12 mouse cellular contexts compared by ENCODE assay signal in genomic region chr13:56087936-56088335, GRCm38 (mm10). TPM values are rescaled to one million over a fixed set of nuclear protein-coding genes. Genes with fewer than 3 reads are reported as not detected.
DNase-seq lines count a peak whose midpoint lies in the region; ATAC-seq and TF ChIP-seq lines count a peak whose summit lies in the region.
"Had no signal": no experiment of that assay in that cellular context is flagged by ENCODE, and none has a peak within 500 bp of the region (broad histone marks: within the 10 kb centered on the region; RNA-seq: fewer than 3 reads in every experiment).

No protein-coding gene starts in this region.

- no peak overlapping the region for H3K4me3 ChIP-seq in neural tube, embryonic 13.5 days
- no peak overlapping the region for H3K4me3 ChIP-seq in olfactory bulb, adult 2 months (ENCODE audit: insufficient read depth, low read depth, low read length)
- H3K4me3 ChIP-seq: embryonic facial prominence, embryonic 15.5 days; forebrain, embryonic 13.5 days had no signal

- H3K4me1 ChIP-seq in neural tube, embryonic 13.5 days (replicated peaks) = peaks cover 32% of the 10 kb centered on the region
- peaks cover 61% of the 10 kb centered on the region for H3K4me1 ChIP-seq in olfactory bulb, adult 2 months (ENCODE audit: control insufficient read depth, insufficient read depth, low read length)

- intact Hi-C loops in gastrocnemius, postnatal 14 days (cut with DNase I; ENCODE audit: low total_unique reads) = no loop called here
- intact Hi-C loops in gastrocnemius, postnatal 36 days (cut with DNase I) = no loop called here
- intact Hi-C loops in heart, postnatal 14 days (cut with DNase I) = no loop called here

- H3K9ac ChIP-seq in neural tube, embryonic 13.5 days = no peak overlapping the region
- H3K9ac ChIP-seq: embryonic facial prominence, embryonic 15.5 days; forebrain, embryonic 13.5 days had no signal

- no peak overlapping the region for H3K4me2 ChIP-seq in neural tube, embryonic 13.5 days
- H3K4me2 ChIP-seq: embryonic facial prominence, embryonic 15.5 days; forebrain, embryonic 13.5 days; liver, embryonic 11.5 days had no signal

- 73% methylated on average over 19 of the region's 19 CpGs for WGBS in neural tube, embryonic 13.5 days
- WGBS in olfactory bulb, adult 2 months = 77% methylated on average over 19 of the region's 19 CpGs

- peaks cover 68% of the 10 kb centered on the region for H3K36me3 ChIP-seq in neural tube, embryonic 13.5 days

- TF ChIP-seq POLR2A in olfactory bulb, adult 2 months (IDR thresholded peaks at IDR 0.05; ENCODE audit: insufficient read depth, low read depth, low read length) = no peak

- no peak for ATAC-seq in neural tube, embryonic 13.5 days (ENCODE audit: low read depth)
- ATAC-seq: forebrain, embryonic 13.5 days had no signal

- no peak for TF ChIP-seq CTCF in olfactory bulb, adult 2 months (IDR thresholded peaks at IDR 0.05; ENCODE audit: insufficient read depth, low read depth, low read length)

- 0 out of 2 replicates have a peak overlapping the region, but pooled peaks have one; percentile 33 for H3K27ac ChIP-seq in neural tube, embryonic 13.5 days (replicated peaks)
- H3K27ac ChIP-seq in olfactory bulb, adult 2 months (ENCODE audit: insufficient read depth, low read depth, low read length) = peak overlapping the region; percentile 5; the same call in 1 of the 2 replicates
- H3K27ac ChIP-seq: embryonic facial prominence, embryonic 15.5 days; forebrain, embryonic 13.5 days had no signal

- peak; percentile 39 for DNase-seq in gastrocnemius, postnatal 14 days
- DNase-seq in gastrocnemius, postnatal 36 days = no peak
- DNase-seq in neural tube, embryonic 10.5 days (ENCODE audit: extremely low spot score, low spot score) = no peak
- peak; percentile 53 to 72 for DNase-seq in heart, postnatal 14 days
- no peak for DNase-seq in embryo, embryonic 10.5 days (ENCODE audit: low spot score)
- no peak for DNase-seq in urinary bladder, postnatal 4 days (ENCODE audit: low spot score in 2 of 2)
- DNase-seq: adrenal gland, postnatal 36 days had no signal

- H3K27me3 ChIP-seq in neural tube, embryonic 13.5 days = no peaks in the 10 kb centered on the region
- H3K27me3 ChIP-seq: embryonic facial prominence, embryonic 15.5 days; forebrain, embryonic 13.5 days had no signal

- no peaks in the 10 kb centered on the region for H3K9me3 ChIP-seq in neural tube, embryonic 13.5 days
- H3K9me3 ChIP-seq: embryonic facial prominence, embryonic 15.5 days; forebrain, embryonic 13.5 days had no signal

RNA-seq across cellular contexts. Expression of gene H2afy, which starts 48.2 kb away (rescaled TPM):
- total RNA-seq in gastrocnemius, postnatal 14 days (2021) = 10 to 100 TPM; 60.8 to 61.3 TPM
- 10 to 100 TPM; 57.5 to 69.3 TPM for total RNA-seq in gastrocnemius, postnatal 36 days (2021)
- 367 and 382 TPM in 2 replicates for polyA plus RNA-seq in neural tube, embryonic 13.5 days (2015; fragmentation: Nextera tagmentation; extraction: Ambion mirVana)
- total RNA-seq in heart, postnatal 14 days (2021) = 10 to 100 TPM; 68.3 to 68.5 TPM
- polyA plus RNA-seq in olfactory bulb, adult 2 months (2012; ENCODE audit: insufficient read depth, insufficient read length, low replicate concordance, missing spikeins) = 408 TPM in 1 of 2 replicates, not detected in the other

Comparison
In these comparisons a context has a peak if more than half of its experiments do, and no peak if none do; other contexts are left out.
1. DNase-seq: peak in gastrocnemius, postnatal 14 days (single experiment) and heart, postnatal 14 days (2 of 2); none in gastrocnemius, postnatal 36 days (0 of 2), neural tube, embryonic 10.5 days (single experiment), embryo, embryonic 10.5 days (single experiment) and urinary bladder, postnatal 4 days (0 of 2).